Mouse (Mus musculus) erythroblast, embryonic 14.5 days (primary cell): ENCODE data around the gene Tmem200b.

Experiments used
- GATA1 ChIP-seq: IDR thresholded peaks from 2 replicates; pipeline ENCODE4 v1.6.1; 2012; ENCODE audit warnings: low read length, inconsistent platforms, mixed read lengths
- TAL1 ChIP-seq: IDR thresholded peaks from 3 replicates; pipeline ENCODE4 v1.6.1; 2012; ENCODE audit warnings: low read length, inconsistent platforms, mixed read lengths

DNA sequence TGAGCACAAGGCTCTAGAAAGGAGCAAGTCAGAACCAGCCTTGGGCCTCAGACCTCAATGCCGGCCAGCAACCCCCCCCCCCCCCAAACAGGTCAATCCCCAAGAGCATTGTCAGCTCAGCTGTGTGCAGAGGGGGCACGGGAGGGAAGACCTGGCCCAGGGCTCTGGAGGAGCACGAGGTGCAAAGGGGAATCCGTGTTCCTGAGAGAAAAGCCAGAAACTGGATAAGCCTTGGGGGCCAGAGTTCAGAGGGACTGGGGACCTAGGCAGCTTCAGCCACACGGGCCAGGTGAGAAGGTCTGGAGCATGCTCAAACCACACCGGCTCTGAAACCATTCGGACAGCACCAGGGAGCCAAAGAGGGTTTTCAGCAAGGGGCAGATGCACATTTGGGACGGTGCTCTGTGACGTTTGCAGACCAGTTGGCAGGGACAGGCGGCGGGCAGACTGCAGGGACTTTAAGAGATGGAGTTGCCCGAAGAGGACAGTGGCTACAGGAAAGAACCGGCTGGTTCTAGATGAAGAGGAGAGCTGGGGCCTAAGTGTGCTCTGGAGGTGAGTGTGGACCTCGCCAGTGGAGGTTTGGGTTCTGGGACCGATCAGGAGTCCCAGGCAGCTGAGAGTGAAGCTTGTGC, 1.9 kb upstream of the Tmem200b start:
- TF ChIP-seq TAL1 = no peak
- TF ChIP-seq GATA1 = no peak
